1 mouse cellular context compared by ENCODE assay signal in the genomic region with DNA sequence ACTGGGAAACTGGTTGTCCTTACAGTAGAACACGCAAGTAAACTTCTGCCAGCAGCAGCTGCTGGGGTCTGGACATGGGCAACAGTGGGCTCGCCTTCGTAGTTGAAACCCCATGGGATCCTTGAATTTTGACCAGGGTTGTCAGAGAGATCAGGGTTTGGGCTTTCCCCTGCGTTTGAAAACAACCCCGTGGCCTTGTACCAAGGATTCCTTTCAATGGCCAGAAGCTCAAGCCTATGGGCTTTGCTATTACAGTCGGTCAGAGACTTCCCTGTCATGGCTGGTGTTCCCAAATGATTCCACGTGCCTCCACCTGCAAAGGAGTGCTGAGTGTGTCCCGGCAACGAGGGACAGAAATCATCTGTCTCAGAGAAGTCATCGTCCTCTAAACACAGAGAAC.
TF ChIP-seq lines count a peak whose summit lies in the region.

No protein-coding gene starts in this region.

TF ChIP-seq in CH12.LX, 34 proteins besides CTCF, POLR2A, EP300 and RAD21:
- TF ChIP-seq ZKSCAN1 (IDR thresholded peaks at IDR 0.05; ENCODE audit: borderline replicate concordance, low read depth, low read length) (no peak), POLR2AphosphoS2 (IDR thresholded peaks at IDR 0.05; ENCODE audit: low read depth, low read length) (no peak), MAFK (IDR thresholded peaks at IDR 0.05; ENCODE audit: insufficient replicate concordance, low read length) (no peak), CHD2 (IDR thresholded peaks at IDR 0.05; ENCODE audit: low read length) (no peak), PAX5 (IDR thresholded peaks at IDR 0.05; ENCODE audit: low read length) (no peak), ETS1 (conservative IDR thresholded peaks at IDR 0.05; ENCODE audit: low read depth, low read length) (no peak), CHD1 (IDR thresholded peaks at IDR 0.05; ENCODE audit: low read depth, low read length) (no peak), TCF12 (IDR thresholded peaks at IDR 0.05; ENCODE audit: low read depth, low read length) (no peak)
